Mouse (Mus musculus) erythroblast, embryonic 14.5 days (primary cell): ENCODE results near the gene Nek6. TPM values are rescaled to one million over a fixed set of nuclear protein-coding genes. Genes with fewer than 3 reads are reported as not detected.

Experiments used
- H3K27me3 ChIP-seq: 2 replicates; pipeline ENCODE4 v1.6.1; 2012; ENCODE audit warnings: inconsistent platforms; ENCODE audit not compliant: control insufficient read depth
- H3K36me3 ChIP-seq: 2 replicates; pipeline ENCODE4 v1.6.1; 2012; ENCODE audit warnings: mild to moderate bottlenecking, inconsistent platforms; ENCODE audit not compliant: control insufficient read depth
- H3K4me1 ChIP-seq: 2 replicates; pipeline ENCODE4 v1.6.1; 2012; ENCODE audit warnings: inconsistent platforms; ENCODE audit not compliant: control insufficient read depth
- H3K4me3 ChIP-seq: replicated peaks from 2 replicates; pipeline ENCODE3; 2012; ENCODE audit warnings: moderate library complexity, mild to moderate bottlenecking, inconsistent platforms
- H3K9me3 ChIP-seq: 2 replicates; pipeline ENCODE4 v1.6.1; 2012; ENCODE audit warnings: low read length, inconsistent platforms, mixed read lengths; ENCODE audit not compliant: control insufficient read depth
- GATA1 ChIP-seq: IDR thresholded peaks from 2 replicates; pipeline ENCODE4 v1.6.1; 2012; ENCODE audit warnings: low read length, inconsistent platforms, mixed read lengths
- TAL1 ChIP-seq: IDR thresholded peaks from 3 replicates; pipeline ENCODE4 v1.6.1; 2012; ENCODE audit warnings: low read length, inconsistent platforms, mixed read lengths
- polyA plus RNA-seq: library from polyadenylated mRNA; stranded (reverse); fragments of >175 nt; gene quantifications from 2 replicates; pipeline ENCODE4 v1.2.3, GENCODE M21; 2012

Gene Nek6
- polyA plus RNA-seq, 1 experiment = 0.21 TPM

- Histone ChIP-seq H3K4me3 (no peak overlapping the region), H3K36me3 (peaks cover 63% of the 10 kb centered on the region), H3K4me1 (peaks cover 13% of the 10 kb centered on the region), H3K27me3 (no peaks in the 10 kb centered on the region), H3K9me3 (no peaks in the 10 kb centered on the region)
- no peak for TF ChIP-seq GATA1
- no peak for TF ChIP-seq TAL1
Measured at GRCm38 (mm10) chr2:38594874-38595273, 83.4 kb downstream of the Nek6 start.

- H3K4me1 ChIP-seq = peaks cover 1% of the 10 kb centered on the region; the same call in 1 of the 2 replicates
- TF ChIP-seq TAL1 (no peak), GATA1 (no peak)
- no peaks in the 10 kb centered on the region for H3K27me3 ChIP-seq
- peaks cover 55% of the 10 kb centered on the region for H3K36me3 ChIP-seq
- H3K4me3 ChIP-seq = no peak overlapping the region
- no peaks in the 10 kb centered on the region for H3K9me3 ChIP-seq
Measured at GRCm38 (mm10) chr2:38597896-38598295, 86.5 kb downstream of the Nek6 start.

- Histone ChIP-seq H3K27me3 (no peaks in the 10 kb centered on the region), H3K4me1 (peaks cover 1% of the 10 kb centered on the region; the same call in 1 of the 2 replicates), H3K9me3 (no peaks in the 10 kb centered on the region), H3K36me3 (peaks cover 55% of the 10 kb centered on the region), H3K4me3 (no peak overlapping the region)
- TF ChIP-seq GATA1 (no peak), TAL1 (no peak)
Measured at GRCm38 (mm10) chr2:38598395-38598794, 87.0 kb downstream of the Nek6 start.

- TF ChIP-seq GATA1 (no peak), TAL1 (no peak)
- peaks cover 1% of the 10 kb centered on the region; the same call in 1 of the 2 replicates for H3K4me1 ChIP-seq
- no peaks in the 10 kb centered on the region for H3K9me3 ChIP-seq
- no peaks in the 10 kb centered on the region for H3K27me3 ChIP-seq
- H3K4me3 ChIP-seq = no peak overlapping the region
- H3K36me3 ChIP-seq = peaks cover 46% of the 10 kb centered on the region
Measured at GRCm38 (mm10) chr2:38600842-38601241, 89.4 kb downstream of the Nek6 start.

- peaks cover 65% of the 10 kb centered on the region for H3K36me3 ChIP-seq
- TF ChIP-seq GATA1 (no peak), TAL1 (no peak)
Measured at GRCm38 (mm10) chr2:38607716-38608115, 96.3 kb downstream of the Nek6 start.

GRCm38 (mm10) chr2:38608831-38609309, 97.4 kb downstream of the Nek6 start:
- no peaks in the 10 kb centered on the region for H3K27me3 ChIP-seq
- peaks cover 71% of the 10 kb centered on the region for H3K36me3 ChIP-seq
- H3K4me3 ChIP-seq = no peak overlapping the region
- no peaks in the 10 kb centered on the region for H3K9me3 ChIP-seq
- no peaks in the 10 kb centered on the region for H3K4me1 ChIP-seq
- TF ChIP-seq GATA1 = no peak
- TF ChIP-seq TAL1 = no peak

More at GRCm38 (mm10) chr2:38607716-38608115, 96.3 kb downstream of the Nek6 start:
- H3K4me1 ChIP-seq = no peaks in the 10 kb centered on the region
- H3K27me3 ChIP-seq = no peaks in the 10 kb centered on the region
- H3K9me3 ChIP-seq = no peaks in the 10 kb centered on the region
- no peak overlapping the region for H3K4me3 ChIP-seq

GRCm38 (mm10) chr2:38609310-38609709, 97.9 kb downstream of the Nek6 start:
- H3K27me3 ChIP-seq = no peaks in the 10 kb centered on the region
- no peaks in the 10 kb centered on the region for H3K4me1 ChIP-seq
- no peaks in the 10 kb centered on the region for H3K9me3 ChIP-seq
- peaks cover 70% of the 10 kb centered on the region for H3K36me3 ChIP-seq
- no peak overlapping the region for H3K4me3 ChIP-seq
- TF ChIP-seq TAL1 (no peak), GATA1 (no peak)

GRCm38 (mm10) chr2:38610161-38610560, 98.7 kb downstream of the Nek6 start:
- Histone ChIP-seq H3K27me3 (no peaks in the 10 kb centered on the region), H3K4me3 (no peak overlapping the region), H3K9me3 (no peaks in the 10 kb centered on the region), H3K4me1 (no peaks in the 10 kb centered on the region), H3K36me3 (peaks cover 71% of the 10 kb centered on the region)
- TF ChIP-seq GATA1 (no peak), TAL1 (no peak)

- peaks cover 67% of the 10 kb centered on the region for H3K36me3 ChIP-seq
- H3K4me3 ChIP-seq = no peak overlapping the region
- no peaks in the 10 kb centered on the region for H3K9me3 ChIP-seq
- H3K4me1 ChIP-seq = peaks cover 2% of the 10 kb centered on the region; the same call in 1 of the 2 replicates
- no peak for TF ChIP-seq TAL1
- no peak for TF ChIP-seq GATA1
- H3K27me3 ChIP-seq = no peaks in the 10 kb centered on the region
Measured at GRCm38 (mm10) chr2:38612596-38612995, 101.2 kb downstream of the Nek6 start.

GRCm38 (mm10) chr2:38613576-38613975, 102.1 kb downstream of the Nek6 start:
- Histone ChIP-seq H3K4me3 (no peak overlapping the region), H3K36me3 (peaks cover 65% of the 10 kb centered on the region), H3K4me1 (peaks cover 2% of the 10 kb centered on the region; the same call in 1 of the 2 replicates), H3K27me3 (no peaks in the 10 kb centered on the region), H3K9me3 (no peaks in the 10 kb centered on the region)
- TF ChIP-seq GATA1 (no peak), TAL1 (no peak)
